Mouse (Mus musculus) stomach, embryonic 16.5 days (tissue): ENCODE results near the gene Zfp101. TPM values are rescaled to one million over a fixed set of nuclear protein-coding genes. Genes with fewer than 3 reads are reported as not detected.

Experiments used
- ATAC-seq: fragments of 200-750 bp; cut with Nextera tagmentation; 2 replicates; pipeline ENCODE4 v1.8.0; 2017; ENCODE audit warnings: moderate number of reproducible peaks, moderate TSS enrichment; ENCODE audit not compliant: insufficient read depth, low FRiP score
- H3K27ac ChIP-seq: fragments of 300-500 bp; sonication (generic); 2 replicates; pipeline ENCODE4 v1.5.1; 2014; ENCODE audit warnings: low read length
- H3K27me3 ChIP-seq: fragments of 300-500 bp; sonication (generic); 2 replicates; pipeline ENCODE4 v1.6.1; 2014; ENCODE audit warnings: low read length, control low read depth, mixed read lengths; ENCODE audit not compliant: control insufficient read depth, insufficient read depth
- H3K36me3 ChIP-seq: fragments of 300-500 bp; sonication (generic); 2 replicates; pipeline ENCODE4 v1.6.1; 2014; ENCODE audit warnings: low read length; ENCODE audit not compliant: control insufficient read depth, insufficient read depth
- H3K4me1 ChIP-seq: fragments of 300-500 bp; sonication (generic); 2 replicates; pipeline ENCODE4 v1.6.1; 2014; ENCODE audit warnings: low read length, control low read depth, mixed read lengths; ENCODE audit not compliant: control insufficient read depth, insufficient read depth
- H3K4me2 ChIP-seq: fragments of 300-500 bp; sonication (generic); 2 replicates; pipeline ENCODE4 v1.6.1; 2014; ENCODE audit warnings: low read depth, low read length, mixed read lengths
- H3K4me3 ChIP-seq: fragments of 300-500 bp; sonication (generic); replicated peaks from 2 replicates; pipeline ENCODE4 v1.5.1; 2014; ENCODE audit warnings: mild to moderate bottlenecking, low read length
- H3K9ac ChIP-seq: fragments of 300-500 bp; sonication (generic); 2 replicates; pipeline ENCODE4 v1.6.1; 2014; ENCODE audit warnings: low read length
- H3K9me3 ChIP-seq: fragments of 300-500 bp; sonication (generic); replicated peaks from 2 replicates; pipeline ENCODE4 v1.6.1; 2016; ENCODE audit warnings: low read length, control low read depth; ENCODE audit not compliant: control insufficient read depth
- WGBS: fragments of 180-500 bp; shearing (Covaris S2); extraction: QIAGEN DNeasy Blood & Tissue Kit; methylation state at CpG from one replicate; pipeline ENCODE4 v1.1.7; 2014; 5-methylcytosine and 5-hydroxymethylcytosine counted together
- polyA plus RNA-seq: library from polyadenylated mRNA; unstranded; fragments of >200 nt; fragmentation: Nextera tagmentation; extraction: Ambion mirVana; gene quantifications from 2 replicates; pipeline ENCODE4 v1.2.1, GENCODE M21; 2015

The Zfp101 gene
- polyA plus RNA-seq, 1 experiment from 2014 or later = 12.1 TPM

- H3K36me3 ChIP-seq = no peaks in the 10 kb centered on the region
- H3K9me3 ChIP-seq = no peaks in the 10 kb centered on the region
- peak within 1 kb of the TSS; percentile 61 for H3K27ac ChIP-seq
- H3K4me1 ChIP-seq = no peaks in the 10 kb centered on the region
- ATAC-seq = peak; percentile 100
- H3K9ac ChIP-seq = peak within 1 kb of the TSS; percentile 76
- peak within 1 kb of the TSS; percentile 62 for H3K4me3 ChIP-seq
- WGBS = 4% methylated on average over 47 of the region's 47 CpGs
- H3K4me2 ChIP-seq = peak within 1 kb of the TSS; percentile 78
- no peaks in the 10 kb centered on the region for H3K27me3 ChIP-seq
These were observed 35.7 kb downstream of the Zfp101 start, which contains the start of gene Zfp81 for GRCm38 (mm10) chr17:33358411-33359384. TSS of gene Zfp81 (minus strand) at chr17:33358878.

GRCm38 (mm10) chr17:33352981-33353380 lies 41.5 kb downstream of the Zfp101 start:
- H3K9me3 ChIP-seq = peaks cover 3% of the 10 kb centered on the region; the same call in 1 of the 2 replicates
- no peaks in the 10 kb centered on the region for H3K27me3 ChIP-seq
- no peaks in the 10 kb centered on the region for H3K4me1 ChIP-seq
- no peak overlapping the region for H3K4me3 ChIP-seq
- no peaks in the 10 kb centered on the region for H3K36me3 ChIP-seq
- no peak overlapping the region for H3K9ac ChIP-seq
- H3K4me2 ChIP-seq = no peak overlapping the region
- 92% methylated on average over 1 of the region's 1 CpGs for WGBS
- ATAC-seq = no peak
- H3K27ac ChIP-seq = no peak overlapping the region

Other genes with a start within 250 kb of the Zfp101 start
- not detected in 2 replicates for gene Olfr55, start 226.2 kb downstream of the Zfp101 start, polyA plus RNA-seq
- gene Olfr239, start 203.3 kb downstream of the Zfp101 start, polyA plus RNA-seq = not detected in 2 replicates
- gene Olfr1564, start 173.0 kb downstream of the Zfp101 start, polyA plus RNA-seq = not detected in 2 replicates
- 15.3 and 15.9 TPM in 2 replicates for gene Zfp955a, start 139.5 kb downstream of the Zfp101 start, polyA plus RNA-seq
- gene Olfr63, start 130.0 kb downstream of the Zfp101 start, polyA plus RNA-seq = 0.01 TPM in 1 of 2 replicates, not detected in the other
- gene Zfp955b, start 105.1 kb downstream of the Zfp101 start, polyA plus RNA-seq = 10.9 and 11.9 TPM in 2 replicates
- gene Zfp81, start 35.8 kb downstream of the Zfp101 start, polyA plus RNA-seq = 8.5 and 9.5 TPM in 2 replicates
- not detected in 2 replicates for gene Actl9, start 38.3 kb upstream of the Zfp101 start, polyA plus RNA-seq
- 61.5 and 68.0 TPM in 2 replicates for gene Adamts10, start 129.6 kb upstream of the Zfp101 start, polyA plus RNA-seq
- 6.3 and 7.9 TPM in 2 replicates for gene Myo1f, start 161.1 kb upstream of the Zfp101 start, polyA plus RNA-seq
- gene Zfp414, start 234.4 kb upstream of the Zfp101 start, polyA plus RNA-seq = 32.7 and 45.7 TPM in 2 replicates
- gene Pram1, start 243.4 kb upstream of the Zfp101 start, polyA plus RNA-seq = 1.0 and 1.1 TPM in 2 replicates